Mouse (Mus musculus) forebrain, postnatal 0 days (tissue): ENCODE results near the gene Akap10. TPM values are rescaled to one million over a fixed set of nuclear protein-coding genes. Genes with fewer than 3 reads are reported as not detected.

Experiments
- ATAC-seq: fragments of 200-750 bp; cut with Nextera tagmentation; 2 replicates; pipeline ENCODE4 v1.8.0; 2017; ENCODE audit warnings: mild to moderate bottlenecking, moderate library complexity
- DNase-seq: peaks from one replicate; pipeline ENCODE4 v3.0.0-alpha.2; 2015
- H3K27ac ChIP-seq: fragments of 300-500 bp; sonication (generic); 2 replicates; pipeline ENCODE4 v1.5.1; 2014; ENCODE audit warnings: low read depth, mild to moderate bottlenecking, antibody characterized with exemption, low read length, moderate library complexity, mixed read lengths
- H3K27me3 ChIP-seq: fragments of 300-500 bp; sonication (generic); 2 replicates; pipeline ENCODE4 v1.6.1; 2014; ENCODE audit warnings: mild to moderate bottlenecking, low read length, mixed read lengths; ENCODE audit not compliant: insufficient read depth
- H3K36me3 ChIP-seq: fragments of 300-500 bp; sonication (generic); 2 replicates; pipeline ENCODE4 v1.6.1; 2014; ENCODE audit warnings: mild to moderate bottlenecking, moderate library complexity; ENCODE audit not compliant: insufficient read depth
- H3K4me1 ChIP-seq: fragments of 300-500 bp; sonication (generic); 2 replicates; pipeline ENCODE4 v1.6.1; 2014; ENCODE audit warnings: antibody characterized with exemption; ENCODE audit not compliant: insufficient read depth
- H3K4me2 ChIP-seq: fragments of 300-500 bp; sonication (generic); 2 replicates; pipeline ENCODE4 v1.6.1; 2014; ENCODE audit warnings: low read depth, mild to moderate bottlenecking, moderate library complexity
- H3K4me3 ChIP-seq: fragments of 300-500 bp; sonication (generic); 2 replicates; pipeline ENCODE4 v1.5.1; 2014; ENCODE audit warnings: low read depth, low read length, mixed read lengths
- H3K9ac ChIP-seq: fragments of 300-500 bp; sonication (generic); 2 replicates; pipeline ENCODE4 v1.6.1; 2014; ENCODE audit warnings: mild to moderate bottlenecking
- H3K9me3 ChIP-seq: fragments of 300-500 bp; sonication (generic); 2 replicates; pipeline ENCODE4 v1.6.1; 2016; ENCODE audit warnings: low read length
- CTCF ChIP-seq: sonication (generic); IDR thresholded peaks from 2 replicates; pipeline ENCODE4 v1.5.1; 2016; ENCODE audit warnings: antibody characterized with exemption, control low read depth, low read depth
- WGBS: fragments of 180-500 bp; shearing (Covaris S2); extraction: QIAGEN DNeasy Blood & Tissue Kit; methylation state at CpG from one replicate; pipeline ENCODE4 v1.1.7; 2014; 5-methylcytosine and 5-hydroxymethylcytosine counted together
- polyA plus RNA-seq: library from polyadenylated mRNA; unstranded; fragments of >200 nt; fragmentation: Nextera tagmentation; extraction: Ambion mirVana; gene quantifications from 2 replicates; pipeline ENCODE4 v1.2.1, GENCODE M21; 2015
- total RNA-seq: library from RNA; depleted of rRNA; stranded (reverse); fragments of >200 nt; gene quantifications from 2 replicates; pipeline ENCODE4 v1.2.3, GENCODE M21; 2014

Akap10 gene
- total and polyA plus RNA-seq, 2 experiments from 2014 or later = 6.2 to 22.8 TPM

- no peak for TF ChIP-seq CTCF
- Histone ChIP-seq H3K4me2 (0 out of 2 replicates have a peak overlapping the region, but pooled peaks have one; percentile 100), H3K36me3 (no peaks in the 10 kb centered on the region), H3K27ac (no peak overlapping the region), H3K4me1 (no peaks in the 10 kb centered on the region), H3K27me3 (no peaks in the 10 kb centered on the region; the same call in none of the 2 replicates), H3K9me3 (no peaks in the 10 kb centered on the region), H3K4me3 (no peak overlapping the region), H3K9ac (no peak overlapping the region)
- DNase-seq = no peak
- 85% methylated on average over 6 of the region's 6 CpGs for WGBS
- ATAC-seq = no peak
Observed at GRCm38 (mm10) chr11:61955951-61956350, 25.9 kb upstream of the Akap10 start.

DNA sequence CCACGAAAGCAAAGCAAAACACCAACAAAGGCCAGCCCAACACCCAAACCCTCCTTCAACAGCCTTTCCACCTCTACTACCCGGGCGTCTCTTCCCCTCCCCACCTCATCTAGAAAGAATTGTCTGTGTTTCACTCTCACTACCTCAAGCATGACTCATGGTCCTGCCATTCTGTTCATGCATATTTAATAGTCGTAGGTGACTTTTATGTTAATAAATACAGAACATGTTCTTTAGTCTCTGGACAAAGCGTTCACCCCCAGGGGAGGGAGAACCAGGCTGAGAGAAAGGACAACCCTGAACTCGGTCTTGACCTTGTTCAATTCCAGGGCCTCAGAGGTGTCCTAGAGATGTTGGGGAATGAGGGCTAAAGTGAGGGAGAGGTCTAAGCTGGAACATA is 25.1 kb upstream of the Akap10 start:
- Histone ChIP-seq H3K9me3 (no peaks in the 10 kb centered on the region), H3K27me3 (no peaks in the 10 kb centered on the region; the same call in none of the 2 replicates), H3K4me1 (no peaks in the 10 kb centered on the region), H3K27ac (no peak overlapping the region), H3K9ac (no peak overlapping the region), H3K36me3 (no peaks in the 10 kb centered on the region), H3K4me3 (no peak overlapping the region), H3K4me2 (no peak overlapping the region)
- DNase-seq = no peak
- no peak for TF ChIP-seq CTCF
- no peak for ATAC-seq
- 83% methylated on average over 6 of the region's 6 CpGs for WGBS

- Histone ChIP-seq H3K4me3 (no peak overlapping the region), H3K4me1 (no peaks in the 10 kb centered on the region), H3K4me2 (no peak overlapping the region), H3K27ac (no peak overlapping the region), H3K27me3 (no peaks in the 10 kb centered on the region), H3K9me3 (no peaks in the 10 kb centered on the region), H3K36me3 (no peaks in the 10 kb centered on the region), H3K9ac (no peak overlapping the region)
- 17% methylated on average over 10 of the region's 10 CpGs for WGBS
- peak; percentile 93 for TF ChIP-seq CTCF
- no peak for ATAC-seq
- DNase-seq = peak; percentile 88
Observed at GRCm38 (mm10) chr11:61950632-61951031, 20.6 kb upstream of the Akap10 start.

GRCm38 (mm10) chr11:61949315-61949714 is 19.3 kb upstream of the Akap10 start:
- Histone ChIP-seq H3K4me2 (no peak overlapping the region), H3K27me3 (no peaks in the 10 kb centered on the region), H3K4me1 (no peaks in the 10 kb centered on the region), H3K4me3 (no peak overlapping the region), H3K36me3 (no peaks in the 10 kb centered on the region), H3K27ac (no peak overlapping the region), H3K9me3 (no peaks in the 10 kb centered on the region), H3K9ac (no peak overlapping the region)
- WGBS = 2% methylated on average over 3 of the region's 3 CpGs
- peak; percentile 72 for TF ChIP-seq CTCF
- no peak; the same call in 1 of the 2 replicates for ATAC-seq
- peak; percentile 82 for DNase-seq

DNA sequence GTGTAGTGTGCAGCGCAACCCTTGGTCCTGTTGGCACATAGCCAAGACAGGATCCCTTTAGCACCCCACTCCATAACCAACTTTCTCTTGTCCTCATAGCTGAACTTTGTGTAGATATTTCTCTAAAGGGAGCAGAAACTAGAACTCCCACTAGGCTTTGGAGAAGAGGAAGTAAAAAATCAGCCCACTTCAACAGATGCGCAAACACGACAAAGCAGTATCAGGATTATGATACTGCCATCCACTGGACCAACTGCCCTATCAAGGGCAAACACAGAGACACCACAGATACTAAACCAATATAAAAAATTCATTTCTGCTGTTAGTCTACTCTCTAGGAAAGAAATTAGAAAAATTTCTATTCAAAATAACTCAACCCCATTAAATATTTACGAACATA is 16.6 kb upstream of the Akap10 start:
- Histone ChIP-seq H3K4me2 (no peak overlapping the region), H3K4me1 (no peaks in the 10 kb centered on the region), H3K27me3 (no peaks in the 10 kb centered on the region), H3K9ac (no peak overlapping the region), H3K27ac (no peak overlapping the region), H3K9me3 (no peaks in the 10 kb centered on the region), H3K4me3 (no peak overlapping the region), H3K36me3 (no peaks in the 10 kb centered on the region)
- no peak for TF ChIP-seq CTCF
- no peak for DNase-seq
- no peak for ATAC-seq
- 91% methylated on average over 4 of the region's 4 CpGs for WGBS

GRCm38 (mm10) chr11:61944417-61944816 is 14.4 kb upstream of the Akap10 start:
- Histone ChIP-seq H3K4me3 (no peak overlapping the region), H3K9me3 (no peaks in the 10 kb centered on the region), H3K27me3 (no peaks in the 10 kb centered on the region), H3K36me3 (no peaks in the 10 kb centered on the region), H3K9ac (no peak overlapping the region), H3K4me1 (no peaks in the 10 kb centered on the region), H3K27ac (no peak overlapping the region), H3K4me2 (no peak overlapping the region)
- WGBS = 85% methylated on average over 9 of the region's 9 CpGs
- DNase-seq (no peak), ATAC-seq (no peak)
- no peak for TF ChIP-seq CTCF

DNA sequence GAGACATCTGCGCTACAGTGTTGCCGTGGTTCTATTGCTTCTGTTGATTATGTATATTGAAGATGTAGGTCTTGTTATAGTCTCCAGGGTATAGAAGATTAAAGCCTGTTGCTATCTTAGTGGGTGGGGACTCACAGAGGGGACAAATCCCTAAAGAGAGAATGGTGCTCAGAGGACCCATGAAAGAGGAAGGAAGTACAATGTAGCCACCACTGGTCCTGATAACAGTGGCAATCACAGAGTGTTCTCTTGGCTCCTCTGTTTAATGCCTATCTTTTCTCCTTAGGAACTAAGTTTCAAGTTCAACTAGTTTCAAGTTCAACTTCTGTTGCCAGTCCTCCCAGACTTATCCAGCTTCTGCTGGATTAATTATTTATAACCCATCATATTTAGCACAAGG is 12.9 kb upstream of the Akap10 start:
- WGBS = 94% methylated on average over 2 of the region's 2 CpGs
- TF ChIP-seq CTCF = no peak

DNA sequence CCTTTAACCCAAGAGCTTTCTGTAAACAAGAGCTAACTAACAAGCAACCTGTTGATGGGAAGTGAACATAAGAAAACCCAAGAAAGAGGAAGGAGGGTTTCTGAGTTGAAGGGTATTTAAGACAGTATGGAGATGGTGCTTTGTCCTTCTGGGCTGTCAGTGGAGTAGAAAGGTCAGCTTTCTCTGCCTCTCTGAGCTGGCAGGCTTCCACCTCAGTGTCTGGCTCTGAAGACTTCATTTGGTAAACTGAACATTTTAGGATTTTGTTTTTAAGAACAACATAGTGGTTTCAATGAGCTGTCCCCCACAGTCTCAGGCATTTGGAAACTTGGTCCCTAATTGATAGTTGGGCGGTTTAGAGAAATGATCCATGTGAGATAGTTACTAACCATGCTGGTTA is 7.7 kb upstream of the Akap10 start:
- Histone ChIP-seq H3K36me3 (no peaks in the 10 kb centered on the region), H3K27me3 (no peaks in the 10 kb centered on the region; the same call in 1 of the 2 replicates), H3K9me3 (no peaks in the 10 kb centered on the region), H3K27ac (no peak overlapping the region), H3K4me1 (no peaks in the 10 kb centered on the region), H3K4me2 (no peak overlapping the region), H3K4me3 (no peak overlapping the region), H3K9ac (no peak overlapping the region)
- WGBS = 91% methylated on average over 1 of the region's 1 CpGs
- DNase-seq (no peak), ATAC-seq (no peak)
- TF ChIP-seq CTCF = no peak

More for the DNA sequence above, 12.9 kb upstream of the Akap10 start:
- no peak for ATAC-seq
- H3K4me2 ChIP-seq = no peak overlapping the region
- H3K27ac ChIP-seq = no peak overlapping the region
- H3K27me3 ChIP-seq = no peaks in the 10 kb centered on the region; the same call in 1 of the 2 replicates
- H3K9ac ChIP-seq = no peak overlapping the region
- no peak overlapping the region for H3K4me3 ChIP-seq
- DNase-seq = no peak
- no peaks in the 10 kb centered on the region for H3K4me1 ChIP-seq
- H3K36me3 ChIP-seq = no peaks in the 10 kb centered on the region
- no peaks in the 10 kb centered on the region for H3K9me3 ChIP-seq
